ENCODE assay signal across 8 mouse cellular contexts in the genomic region with DNA sequence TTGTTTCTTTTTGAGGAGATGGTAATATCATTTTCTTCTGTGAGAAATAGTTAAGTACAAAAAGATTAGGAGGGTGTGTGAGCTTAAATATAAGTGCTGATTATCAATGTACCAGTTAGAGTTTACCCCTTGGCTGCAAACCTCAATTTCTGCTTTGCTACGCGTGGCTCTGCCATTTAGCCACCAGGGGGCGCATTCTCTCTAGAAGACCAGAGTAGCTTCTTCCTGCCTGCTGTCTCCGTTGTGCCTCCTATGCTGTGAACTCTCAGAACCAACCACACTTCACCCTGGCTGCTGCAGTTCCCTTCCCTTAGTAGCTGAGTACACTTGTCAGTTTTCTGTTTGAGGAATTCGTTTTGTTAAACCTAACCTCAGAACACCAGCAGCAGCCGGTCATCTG. TPM values are rescaled to one million over a fixed set of nuclear protein-coding genes. Genes with fewer than 3 reads are reported as not detected.
DNase-seq lines count a peak whose midpoint lies in the region; ATAC-seq and TF ChIP-seq lines count a peak whose summit lies in the region.

No protein-coding gene starts in this region.

- no peak overlapping the region for H3K4me3 ChIP-seq in intestine, postnatal 0 days (ENCODE audit: low read depth, low read length)
- no peak overlapping the region for H3K4me3 ChIP-seq in liver, embryonic 14.5 days (ENCODE audit: insufficient read depth in 1 of 2, low read depth in 2 of 2, low read length in 2 of 2)

- H3K36me3 ChIP-seq in intestine, postnatal 0 days (ENCODE audit: control insufficient read depth, insufficient read depth) = no peaks in the 10 kb centered on the region
- no peaks in the 10 kb centered on the region for H3K36me3 ChIP-seq in liver, embryonic 14.5 days (replicated peaks; ENCODE audit: control insufficient read depth, insufficient read depth, low read depth)

- no peak overlapping the region for H3K9ac ChIP-seq in intestine, postnatal 0 days (ENCODE audit: low read depth, low read length)
- H3K9ac ChIP-seq in liver, embryonic 14.5 days (replicated peaks) = no peak overlapping the region

- no peak overlapping the region for H3K27ac ChIP-seq in intestine, postnatal 0 days (ENCODE audit: low read depth, low read length)
- H3K27ac ChIP-seq in liver, embryonic 14.5 days = no peak overlapping the region

- H3K9me3 ChIP-seq in intestine, postnatal 0 days (ENCODE audit: control insufficient read depth) = no peaks in the 10 kb centered on the region
- H3K9me3 ChIP-seq in liver, embryonic 14.5 days (ENCODE audit: control insufficient read depth, low read length) = no peaks in the 10 kb centered on the region

- H3K27me3 ChIP-seq in intestine, postnatal 0 days (replicated peaks; ENCODE audit: control insufficient read depth, insufficient read depth, low read length) = no peaks in the 10 kb centered on the region
- H3K27me3 ChIP-seq in liver, embryonic 14.5 days (ENCODE audit: control insufficient read depth, insufficient read depth, low read length) = no peaks in the 10 kb centered on the region

- H3K4me1 ChIP-seq in intestine, postnatal 0 days (replicated peaks; ENCODE audit: control insufficient read depth, insufficient read depth, low read length) = no peaks in the 10 kb centered on the region
- peaks cover 0 to 2% of the 10 kb centered on the region in 2 experiments; a peak in 1 of 4 replicates for H3K4me1 ChIP-seq in liver, embryonic 14.5 days (replicated peaks; ENCODE audit: control insufficient read depth in 2 of 2, insufficient read depth in 2 of 2, low read length in 1 of 2)

- ATAC-seq in erythroblast, adult 5-6 weeks (replicated peaks; ENCODE audit: low FRiP score, poor library complexity, severe bottlenecking) = peak; percentile 80
- no peak for ATAC-seq in intestine, postnatal 0 days
- ATAC-seq in liver, embryonic 14.5 days (ENCODE audit: insufficient read depth) = no peak

- no peak for TF ChIP-seq EP300 in liver, embryonic 14.5 days (IDR thresholded peaks at IDR 0.05; ENCODE audit: low read depth)

- peak; percentile 84 for DNase-seq in 3T3-L1 (ENCODE audit: low read depth, low spot score)
- DNase-seq in B cell, adult 2 months = peak; percentile 86 to 87
- DNase-seq in adrenal gland, postnatal 36 days = peak; percentile 71 to 84
- peak; percentile 39 to 49 (median 44) for DNase-seq in liver, embryonic 14.5 days (ENCODE audit: low read depth in 3 of 3, low spot score in 3 of 3)
- peak; percentile 74 to 76 for DNase-seq in right cerebral cortex, adult 2 months (ENCODE audit: low spot score in 2 of 2)
- DNase-seq in urinary bladder, postnatal 36 days (ENCODE audit: low spot score in 2 of 2) = peak; percentile 25 to 46

- no peak overlapping the region for H3K4me2 ChIP-seq in intestine, postnatal 0 days (replicated peaks; ENCODE audit: low read depth)
- H3K4me2 ChIP-seq in liver, embryonic 14.5 days (ENCODE audit: low read depth) = no peak overlapping the region

- TF ChIP-seq CTCF in intestine, postnatal 0 days (IDR thresholded peaks at IDR 0.05; ENCODE audit: low read depth) = peak; percentile 91
- peak; percentile 94 for TF ChIP-seq CTCF in liver, embryonic 14.5 days (IDR thresholded peaks at IDR 0.05; ENCODE audit: low read depth)

- WGBS in intestine, postnatal 0 days = 17% methylated on average over 6 of the region's 6 CpGs
- 11% methylated on average over 6 of the region's 6 CpGs for WGBS in liver, embryonic 14.5 days (ENCODE audit: insufficient replicate concordance)

RNA-seq across cellular contexts. Expression of gene Med31, which starts 5.9 kb away (rescaled TPM):
- total RNA-seq in adrenal gland, postnatal 36 days (2021) = 10 to 100 TPM; 13.0 to 13.5 TPM
- 0.77 and 7.7 TPM in 2 replicates for total RNA-seq in erythroblast, adult 5-6 weeks (2015; ENCODE audit: low replicate concordance)
- 4.1 and 6.6 TPM in 2 replicates for total RNA-seq in erythroblast, adult 5-6 weeks (2017; ENCODE audit: low replicate concordance)
- polyA plus RNA-seq in intestine, postnatal 0 days (2015; fragmentation: Nextera tagmentation; extraction: Ambion mirVana) = 23.9 and 25.5 TPM in 2 replicates
- polyA plus RNA-seq in liver, embryonic 14.5 days (2012; rRNA removed) = 6.0 and 8.5 TPM in 2 replicates
- 13.0 TPM in 2 replicates for polyA plus RNA-seq in liver, embryonic 14.5 days (2014; fragmentation: Nextera tagmentation; extraction: Ambion mirVana)

RNA-seq across cellular contexts. Expression of gene Txndc17, which starts 13.9 kb away (rescaled TPM):
- total RNA-seq in adrenal gland, postnatal 36 days (2021) = 10 to 100 TPM; 71.8 to 74.2 TPM
- total RNA-seq in erythroblast, adult 5-6 weeks (2015; ENCODE audit: low replicate concordance) = 32.5 and 42.6 TPM in 2 replicates
- 13.6 and 17.0 TPM in 2 replicates for total RNA-seq in erythroblast, adult 5-6 weeks (2017; ENCODE audit: low replicate concordance)
- 642 and 665 TPM in 2 replicates for polyA plus RNA-seq in intestine, postnatal 0 days (2015; fragmentation: Nextera tagmentation; extraction: Ambion mirVana)
- 27.3 and 43.5 TPM in 2 replicates for polyA plus RNA-seq in liver, embryonic 14.5 days (2012; rRNA removed)
- 66.9 and 68.0 TPM in 2 replicates for polyA plus RNA-seq in liver, embryonic 14.5 days (2014; fragmentation: Nextera tagmentation; extraction: Ambion mirVana)

RNA-seq across cellular contexts. Expression of gene 4933427D14Rik, which starts 14.0 kb away (rescaled TPM):
- 1 to 10 TPM; 4.9 to 5.8 TPM for total RNA-seq in adrenal gland, postnatal 36 days (2021)
- 0.84 and 4.2 TPM in 2 replicates for total RNA-seq in erythroblast, adult 5-6 weeks (2015; ENCODE audit: low replicate concordance)
- 5.9 and 8.9 TPM in 2 replicates for total RNA-seq in erythroblast, adult 5-6 weeks (2017; ENCODE audit: low replicate concordance)
- 4.3 and 4.8 TPM in 2 replicates for polyA plus RNA-seq in intestine, postnatal 0 days (2015; fragmentation: Nextera tagmentation; extraction: Ambion mirVana)
- polyA plus RNA-seq in liver, embryonic 14.5 days (2012; rRNA removed) = 1.5 and 2.3 TPM in 2 replicates
- 2.1 and 2.8 TPM in 2 replicates for polyA plus RNA-seq in liver, embryonic 14.5 days (2014; fragmentation: Nextera tagmentation; extraction: Ambion mirVana)

RNA-seq across cellular contexts. Expression of gene Gm43951, which starts 14.6 kb away (rescaled TPM):
- total RNA-seq in adrenal gland, postnatal 36 days (2021) = under 1 TPM; 0.46 to 0.60 TPM
- not detected in 2 replicates for total RNA-seq in erythroblast, adult 5-6 weeks (2015; ENCODE audit: low replicate concordance)
- not detected in 2 replicates for total RNA-seq in erythroblast, adult 5-6 weeks (2017; ENCODE audit: low replicate concordance)
- not detected in 2 replicates for polyA plus RNA-seq in intestine, postnatal 0 days (2015; fragmentation: Nextera tagmentation; extraction: Ambion mirVana)
- 0.08 and 0.09 TPM in 2 replicates for polyA plus RNA-seq in liver, embryonic 14.5 days (2012; rRNA removed)
- not detected in 2 replicates for polyA plus RNA-seq in liver, embryonic 14.5 days (2014; fragmentation: Nextera tagmentation; extraction: Ambion mirVana)

RNA-seq across cellular contexts. Expression of gene Slc13a5, which starts 45.7 kb away (rescaled TPM):
- total RNA-seq in adrenal gland, postnatal 36 days (2021) = under 1 TPM; 0.07 to 0.17 TPM
- not detected in 2 replicates for total RNA-seq in erythroblast, adult 5-6 weeks (2015; ENCODE audit: low replicate concordance)
- not detected in 2 replicates for total RNA-seq in erythroblast, adult 5-6 weeks (2017; ENCODE audit: low replicate concordance)
- 0.17 and 0.22 TPM in 2 replicates for polyA plus RNA-seq in intestine, postnatal 0 days (2015; fragmentation: Nextera tagmentation; extraction: Ambion mirVana)
- polyA plus RNA-seq in liver, embryonic 14.5 days (2012; rRNA removed) = not detected in 2 replicates
- polyA plus RNA-seq in liver, embryonic 14.5 days (2014; fragmentation: Nextera tagmentation; extraction: Ambion mirVana) = not detected in 2 replicates

Comparison
In these comparisons a context has a peak if more than half of its experiments do, and no peak if none do; other contexts are left out.
1. DNase-seq: peak in every context shown above with its lines; median percentile 86 in B cell, adult 2 months; 84 in 3T3-L1; 78 in adrenal gland, postnatal 36 days; 75 in right cerebral cortex, adult 2 months; 44 in liver, embryonic 14.5 days; 36 in urinary bladder, postnatal 36 days.